Mouse (Mus musculus): ENCODE results near the gene Large2. TPM values are rescaled to one million over a fixed set of nuclear protein-coding genes. Genes with fewer than 3 reads are reported as not detected.

Large2 gene
- total RNA-seq, 1 experiment from 2014 or later: not detected

DNA sequence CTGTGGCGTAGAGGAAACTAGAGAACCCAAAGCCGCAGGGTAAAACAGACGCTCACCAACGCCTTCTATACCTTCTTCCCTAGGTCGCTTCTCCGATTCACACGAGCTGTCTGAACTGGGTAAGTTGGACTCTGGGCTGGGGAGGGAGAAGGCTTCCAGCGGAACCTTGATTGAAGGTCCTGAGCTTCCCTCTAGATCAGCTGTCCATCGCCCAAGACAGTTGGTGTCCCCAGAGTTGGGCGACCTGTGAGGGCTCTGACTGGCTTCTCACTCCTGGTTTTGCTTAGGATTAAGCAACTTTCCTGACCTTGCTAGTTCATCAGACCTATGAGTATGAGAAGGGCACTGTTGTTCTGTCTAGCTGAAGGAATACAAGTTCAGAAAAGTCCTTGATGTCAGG lies 1.1 kb upstream of the Large2 start:
- ATAC-seq (ENCODE audit: extremely low read depth, insufficient number of reproducible peaks, low FRiP score, poor library complexity, severe bottlenecking): no peak

DNA sequence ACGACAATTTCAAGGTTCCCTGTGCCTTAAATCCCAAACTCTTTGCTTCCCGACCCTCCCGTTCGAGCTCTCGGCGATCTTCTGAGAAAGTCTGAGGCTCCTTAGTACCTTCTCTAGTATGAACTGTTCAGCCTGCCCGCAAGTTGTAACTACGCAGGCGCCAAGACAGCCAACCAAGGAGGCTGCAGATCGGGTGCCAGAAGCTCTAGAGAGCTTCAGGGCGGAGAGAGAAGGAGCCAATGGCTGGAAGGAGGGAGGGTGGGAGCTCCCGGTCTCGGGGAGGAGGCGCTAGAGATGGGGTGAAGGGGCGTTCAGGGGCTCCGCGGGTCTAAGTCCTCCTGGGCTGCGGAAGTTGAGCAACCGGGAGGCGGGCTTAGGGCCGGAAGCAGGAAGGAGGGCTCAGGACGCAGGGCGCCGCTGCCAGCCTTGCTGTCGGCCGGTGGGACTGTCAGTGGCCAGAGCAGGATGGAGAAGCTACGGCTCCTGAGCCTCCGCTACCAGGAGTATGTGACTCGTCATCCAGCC lies 492 bp upstream of the Large2 start:
- ATAC-seq (ENCODE audit: extremely low read depth, insufficient number of reproducible peaks, low FRiP score, poor library complexity, severe bottlenecking): peak; percentile 94

DNA sequence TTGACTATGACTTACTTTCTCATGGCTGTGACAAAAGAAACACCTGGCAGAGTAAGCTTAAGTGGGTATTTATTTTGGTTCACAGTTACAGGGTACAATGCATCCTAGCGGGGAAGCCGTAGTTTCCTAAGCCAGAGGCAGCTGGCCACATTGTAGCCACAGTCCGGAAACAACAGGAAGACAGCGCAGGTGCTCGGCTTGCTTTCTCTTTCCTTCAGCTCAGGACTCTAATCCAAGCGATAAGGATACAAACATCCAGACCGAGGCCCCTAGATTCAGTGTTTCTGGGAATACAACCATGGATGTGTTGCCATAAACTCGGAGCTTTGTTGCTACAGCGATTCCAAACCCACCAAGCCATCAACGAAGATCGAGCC lies 1.2 kb downstream of the Large2 start:
- no peak for ATAC-seq (ENCODE audit: extremely low read depth, insufficient number of reproducible peaks, low FRiP score, poor library complexity, severe bottlenecking)

DNA sequence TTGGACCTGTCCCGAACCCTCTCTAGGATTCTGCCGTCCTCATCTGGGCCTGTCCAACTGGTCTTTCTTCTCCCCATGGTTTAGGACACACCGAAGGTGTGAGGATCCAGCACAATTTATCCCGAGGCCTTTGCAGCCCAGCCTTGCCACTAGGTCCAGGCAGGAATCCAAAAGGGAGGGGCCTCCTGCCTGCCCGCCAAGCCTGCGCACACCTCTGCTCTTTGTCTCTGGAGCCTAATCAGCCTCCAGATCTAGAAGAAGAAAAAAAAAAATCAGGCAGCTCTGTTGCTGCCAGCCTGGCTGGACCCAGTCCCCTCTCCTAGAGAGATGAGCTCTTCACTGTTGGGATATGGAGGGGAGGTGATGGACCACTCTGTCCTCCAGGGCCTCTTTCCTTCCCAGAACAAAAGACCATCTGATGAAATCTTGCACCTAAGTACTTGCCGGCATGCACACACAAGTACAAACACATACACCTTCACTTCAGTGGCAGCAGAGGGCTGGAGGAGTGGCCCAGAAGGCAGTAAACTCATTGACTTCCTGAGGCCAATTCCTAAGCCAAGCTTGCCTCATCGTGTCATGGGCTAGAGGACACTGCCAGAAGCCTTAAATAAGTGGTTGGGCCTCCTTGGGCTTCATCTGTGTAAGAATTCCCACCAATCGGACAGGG lies 1.8 kb downstream of the Large2 start:
- ATAC-seq (ENCODE audit: extremely low read depth, insufficient number of reproducible peaks, low FRiP score, poor library complexity, severe bottlenecking): no peak

DNA sequence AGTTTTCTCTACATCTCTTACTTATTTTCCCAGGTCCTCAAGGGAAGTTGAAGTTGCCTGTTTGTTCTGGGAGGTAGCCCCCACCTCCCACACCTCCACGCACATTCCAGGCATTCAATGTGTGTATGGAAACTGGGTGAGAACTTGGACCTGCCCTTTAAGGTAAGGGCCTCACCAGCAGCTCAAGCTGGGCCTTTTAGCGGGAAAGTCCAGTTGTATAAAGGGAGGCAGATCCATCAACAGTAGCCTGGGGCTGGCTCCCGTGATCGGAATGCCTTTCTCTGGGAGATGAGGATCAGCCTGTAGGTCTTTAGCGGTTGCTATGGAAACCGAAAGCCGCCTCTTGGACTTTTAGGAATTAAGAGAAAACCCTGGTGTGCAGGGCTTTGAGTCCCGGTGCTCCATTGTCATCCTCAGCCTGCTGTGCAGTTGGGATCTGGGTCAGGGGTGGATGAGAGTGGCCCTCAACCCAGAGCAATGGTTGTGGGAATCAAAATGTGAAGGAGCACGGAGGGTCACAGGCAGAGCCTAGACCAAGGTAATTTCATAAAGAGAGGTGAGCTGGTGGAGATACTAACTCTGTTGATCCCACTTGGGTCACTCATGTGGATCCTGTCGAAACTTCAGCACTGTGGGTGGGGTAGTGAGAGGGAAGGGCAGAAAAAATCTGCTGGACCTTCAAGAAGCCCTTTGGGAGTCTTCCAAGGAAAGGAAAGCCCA lies 2.5 kb downstream of the Large2 start:
- ATAC-seq (ENCODE audit: extremely low read depth, insufficient number of reproducible peaks, low FRiP score, poor library complexity, severe bottlenecking): no peak

DNA sequence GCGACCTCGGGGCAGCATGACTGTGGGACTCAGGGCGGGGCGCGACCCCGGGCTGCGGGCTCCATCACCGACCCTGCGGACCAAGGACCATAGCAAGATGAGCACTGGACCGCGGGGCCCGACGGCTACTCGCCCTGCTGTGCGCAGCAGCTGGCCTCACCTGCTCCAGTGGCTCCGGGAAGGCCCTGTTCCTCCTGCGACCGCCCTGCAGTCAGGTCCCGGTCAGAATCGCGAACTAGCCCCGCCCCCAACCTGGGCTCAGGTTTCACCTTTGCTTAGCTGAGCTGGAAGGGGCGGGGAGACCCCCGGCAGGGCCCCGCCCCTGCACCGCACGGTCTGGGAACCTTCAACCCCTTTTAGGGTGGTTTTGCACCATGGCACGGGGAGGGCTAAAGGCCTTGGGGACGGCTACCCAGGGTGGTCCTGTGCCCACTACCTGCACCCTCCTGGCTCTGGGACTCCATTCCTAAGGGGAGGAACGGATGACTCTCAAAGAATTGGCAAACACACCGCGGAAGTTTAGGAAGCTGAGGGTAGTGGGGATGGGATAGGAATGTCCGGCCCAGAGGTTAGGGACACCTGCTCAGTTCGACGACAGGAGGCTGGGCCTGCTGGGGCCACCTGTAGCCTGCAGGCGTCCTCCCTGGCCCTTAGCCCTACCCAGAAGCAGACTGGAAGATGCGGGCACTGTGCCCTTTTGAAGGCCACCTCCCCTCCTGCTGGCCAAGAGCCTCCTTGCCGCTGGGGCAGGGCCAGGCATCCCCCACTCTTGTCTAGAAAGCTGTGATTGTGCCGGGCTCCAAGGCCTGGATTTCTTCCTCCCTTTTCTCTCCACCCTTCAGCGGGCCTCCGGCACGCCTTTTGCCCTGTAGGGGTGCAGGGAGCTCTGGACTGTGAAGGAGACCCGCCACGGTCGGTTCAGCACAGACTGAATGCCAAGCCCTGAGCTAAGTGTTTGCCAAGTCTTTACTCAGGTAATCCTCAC lies 3.6 kb downstream of the Large2 start:
- no peak for ATAC-seq (ENCODE audit: extremely low read depth, insufficient number of reproducible peaks, low FRiP score, poor library complexity, severe bottlenecking)

DNA sequence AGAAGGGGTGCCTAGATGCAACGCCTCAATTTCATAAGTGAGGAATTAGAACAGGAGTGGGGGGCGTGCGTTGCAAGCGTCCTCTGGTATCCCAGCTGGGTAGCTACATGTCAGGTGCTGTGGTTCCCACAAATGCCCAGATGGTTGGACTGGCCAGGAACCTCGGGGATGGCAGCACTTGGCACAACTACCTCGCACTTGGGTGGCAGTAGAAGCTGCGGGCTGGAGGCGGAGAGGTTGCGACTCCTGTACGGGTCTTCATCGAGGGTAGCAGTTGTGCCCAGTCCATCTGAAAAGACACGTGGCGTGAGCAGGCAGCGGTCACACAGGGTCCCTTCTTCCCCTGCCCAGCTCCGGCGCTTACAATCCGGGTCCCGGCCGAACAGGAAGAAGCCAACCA lies 4.3 kb downstream of the Large2 start:
- ATAC-seq (ENCODE audit: extremely low read depth, insufficient number of reproducible peaks, low FRiP score, poor library complexity, severe bottlenecking): no peak

DNA sequence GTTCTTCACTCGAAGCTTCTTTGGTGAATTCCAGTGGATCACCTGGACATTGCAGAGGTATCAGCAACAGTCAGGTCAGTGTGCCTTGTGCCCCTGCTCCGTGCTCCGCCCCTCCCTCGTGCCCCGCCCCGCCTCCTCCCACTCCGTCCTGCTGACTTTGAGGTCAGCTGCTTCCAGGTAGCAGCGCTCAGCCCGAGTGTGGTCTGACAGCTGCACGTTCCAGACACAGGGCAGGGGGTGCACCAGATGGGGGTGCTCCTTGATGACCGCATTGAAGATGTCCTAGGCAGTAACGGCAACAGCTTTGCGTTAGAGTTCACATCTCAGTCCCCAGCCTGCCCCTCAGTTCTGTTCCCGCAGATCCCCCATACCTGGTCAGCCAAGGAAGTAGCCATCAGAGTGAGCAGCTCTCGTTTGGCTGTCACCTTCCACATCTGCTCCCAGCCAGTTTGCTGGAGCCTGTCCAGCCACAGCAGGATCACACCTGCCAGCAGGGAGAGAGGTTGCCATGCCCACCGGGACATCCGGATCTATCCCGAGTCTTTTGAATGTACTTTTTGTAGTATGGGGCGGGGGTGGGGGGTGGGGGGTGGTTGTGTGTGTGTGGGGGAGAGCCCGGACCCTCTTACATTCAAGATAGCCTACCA lies 7.2 kb downstream of the Large2 start:
- no peak for ATAC-seq (ENCODE audit: extremely low read depth, insufficient number of reproducible peaks, low FRiP score, poor library complexity, severe bottlenecking)

DNA sequence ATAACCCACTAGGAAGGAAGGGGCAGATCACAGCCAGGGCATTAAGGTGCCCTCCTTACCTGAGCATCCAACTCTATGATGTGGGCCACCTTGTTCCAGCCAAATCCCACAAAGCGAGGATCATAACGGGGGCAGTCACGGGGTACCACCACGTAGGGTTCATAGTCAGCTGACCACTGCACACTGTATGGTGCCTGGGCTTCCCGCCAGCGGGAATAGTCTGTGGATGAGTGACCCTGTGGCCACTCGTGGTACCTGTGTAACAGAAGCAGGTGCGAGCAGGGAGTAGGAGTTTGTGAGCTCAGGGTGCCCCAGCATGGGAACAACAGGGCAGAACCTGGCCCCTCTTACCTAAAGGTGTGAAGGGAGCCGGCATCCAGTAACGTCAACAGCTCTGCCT lies 9.1 kb downstream of the Large2 start:
- no peak for ATAC-seq (ENCODE audit: extremely low read depth, insufficient number of reproducible peaks, low FRiP score, poor library complexity, severe bottlenecking)

DNA sequence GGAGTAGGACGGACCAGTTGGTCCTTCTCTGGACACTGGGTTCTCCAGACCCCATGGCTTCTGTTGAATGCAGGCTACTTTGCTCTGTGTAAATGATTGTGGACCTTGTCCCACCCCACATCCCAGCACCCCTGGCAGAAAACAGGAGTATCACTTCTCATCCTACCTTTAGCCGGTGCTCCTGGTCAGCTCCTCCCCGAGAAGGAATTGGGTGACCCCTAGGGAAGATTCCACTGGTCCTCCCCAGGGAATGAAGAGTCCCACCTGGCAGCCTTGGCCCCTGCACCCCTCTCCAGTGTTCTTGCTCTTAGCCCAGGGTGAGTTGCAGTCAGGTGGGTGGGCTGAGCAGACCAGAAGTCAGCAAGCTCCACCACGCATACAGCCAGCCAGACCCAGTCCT lies 10.6 kb downstream of the Large2 start:
- no peak for ATAC-seq (ENCODE audit: extremely low read depth, insufficient number of reproducible peaks, low FRiP score, poor library complexity, severe bottlenecking)

DNA sequence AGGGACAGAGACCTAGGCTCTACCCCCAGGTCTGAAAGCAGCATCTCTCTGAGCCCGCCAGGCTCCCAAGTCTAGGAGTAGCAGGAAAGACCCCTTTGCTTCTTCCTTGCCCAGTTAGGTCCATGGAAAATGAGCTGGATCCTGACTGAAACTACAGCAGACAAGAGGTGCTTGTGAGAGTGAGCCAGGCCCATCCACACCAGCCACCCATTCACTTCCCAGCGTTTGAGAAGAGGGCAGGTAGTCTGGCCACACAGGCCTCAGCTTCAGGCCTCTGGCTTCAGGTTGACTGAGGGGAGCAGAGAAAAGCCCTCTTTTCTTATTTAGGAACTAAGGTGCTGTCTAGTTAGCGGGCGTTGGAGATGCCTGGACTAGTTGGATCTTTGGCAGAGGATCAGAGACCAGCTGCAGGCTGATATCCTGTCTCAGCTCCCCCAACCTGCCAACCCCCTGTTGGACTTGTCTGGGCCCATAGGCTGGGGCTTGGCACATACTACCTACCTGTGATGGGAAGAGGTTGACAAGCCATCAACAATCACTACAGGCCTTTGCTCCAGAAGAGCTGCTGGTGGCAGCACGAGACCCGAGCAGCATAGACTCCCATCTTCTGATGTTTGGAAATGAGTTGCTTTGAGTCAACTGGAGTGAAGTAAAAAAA lies 12.0 kb downstream of the Large2 start:
- ATAC-seq (ENCODE audit: extremely low read depth, insufficient number of reproducible peaks, low FRiP score, poor library complexity, severe bottlenecking): no peak

DNA sequence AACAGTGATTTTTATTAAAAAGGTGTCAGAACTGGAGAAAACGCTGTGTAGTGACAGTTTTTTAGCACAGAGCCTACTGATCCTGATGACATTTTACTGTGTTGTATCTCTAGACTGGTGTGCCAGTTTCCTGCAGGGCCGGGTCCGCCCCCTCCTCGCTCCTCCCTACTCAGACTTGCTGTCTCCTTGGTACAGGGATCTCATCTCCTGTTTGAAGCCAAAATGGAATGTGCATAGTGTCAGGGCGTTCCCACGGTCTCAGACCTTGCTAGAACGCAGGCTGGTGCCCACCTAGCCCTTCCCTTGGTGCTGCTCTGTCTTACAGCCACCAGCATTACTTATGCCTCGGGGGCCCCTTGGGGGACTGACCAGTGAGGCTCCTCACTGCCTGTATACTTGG lies 12.9 kb downstream of the Large2 start:
- no peak for ATAC-seq (ENCODE audit: extremely low read depth, insufficient number of reproducible peaks, low FRiP score, poor library complexity, severe bottlenecking)

DNA sequence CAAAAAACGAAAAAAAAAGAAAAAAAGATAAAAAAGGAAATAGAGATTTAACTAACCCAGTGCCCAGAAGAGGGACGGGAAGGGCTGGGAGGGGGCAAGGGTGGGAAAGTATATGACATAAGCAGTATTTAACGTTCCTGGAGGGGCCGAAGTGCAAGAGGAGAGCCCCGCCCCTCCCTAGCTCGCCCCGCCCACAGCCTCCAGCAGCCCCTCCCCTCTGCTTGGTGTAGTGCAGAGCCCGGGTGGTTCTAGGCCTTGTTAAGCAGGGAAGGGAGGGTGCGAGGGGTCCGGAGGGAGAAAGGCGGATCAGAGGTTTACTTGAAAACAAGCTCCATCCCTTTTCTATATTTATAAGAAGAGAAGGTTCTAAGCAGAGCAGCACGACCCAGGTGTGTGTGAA lies 13.8 kb downstream of the Large2 start:
- no peak for ATAC-seq (ENCODE audit: extremely low read depth, insufficient number of reproducible peaks, low FRiP score, poor library complexity, severe bottlenecking)

DNA sequence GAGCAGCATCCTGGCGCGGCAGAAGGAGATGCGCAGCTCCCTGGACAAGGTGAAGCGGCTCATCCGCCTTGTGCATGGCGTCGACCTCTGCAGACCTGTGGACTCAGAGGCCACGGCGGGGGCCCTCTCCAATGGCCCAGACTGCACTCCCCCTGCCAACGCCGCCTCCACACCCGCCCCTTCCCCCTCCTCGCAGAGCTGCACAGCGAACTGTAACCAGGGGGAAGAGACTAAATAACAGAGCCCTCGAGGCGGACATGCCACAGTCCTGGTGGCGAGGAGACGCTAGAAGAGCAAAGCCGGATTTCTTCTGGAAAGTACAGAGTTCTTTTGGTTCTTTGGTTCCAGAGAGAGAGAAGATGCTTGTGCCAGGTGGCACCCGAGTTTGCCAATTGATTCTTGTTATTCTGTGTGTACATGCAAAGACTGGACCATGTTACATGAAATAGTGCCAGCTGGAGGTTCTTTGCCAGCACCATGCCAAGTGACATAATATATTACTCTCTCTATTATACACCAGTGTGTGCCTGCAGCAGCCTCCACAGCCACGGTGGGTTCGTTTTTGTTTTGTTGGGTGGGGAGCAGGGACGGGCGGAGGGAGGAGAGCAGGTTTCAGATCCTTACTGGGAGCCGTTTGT lies 14.4 kb downstream of the Large2 start:
- ATAC-seq (ENCODE audit: extremely low read depth, insufficient number of reproducible peaks, low FRiP score, poor library complexity, severe bottlenecking): no peak

DNA sequence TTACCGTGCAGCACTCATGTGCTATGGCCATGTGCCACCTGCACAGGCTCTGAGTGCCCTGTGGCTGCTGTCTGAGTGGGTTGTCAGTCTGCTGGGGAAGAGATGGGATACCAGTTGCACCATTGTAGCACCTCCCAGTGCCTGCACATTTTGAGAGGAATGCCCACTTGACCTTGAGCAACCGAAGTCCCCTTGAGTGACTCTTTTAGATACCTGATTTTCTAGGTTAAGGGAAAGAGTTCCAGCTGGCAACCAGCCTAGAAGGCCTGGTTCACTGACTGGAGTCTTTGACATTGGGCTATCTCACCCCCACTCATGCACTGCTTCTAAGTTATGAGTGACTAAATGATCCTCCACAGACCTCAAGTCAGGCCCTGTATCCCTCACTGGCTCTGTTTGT lies 15.4 kb downstream of the Large2 start:
- ATAC-seq (ENCODE audit: extremely low read depth, insufficient number of reproducible peaks, low FRiP score, poor library complexity, severe bottlenecking): no peak

DNA sequence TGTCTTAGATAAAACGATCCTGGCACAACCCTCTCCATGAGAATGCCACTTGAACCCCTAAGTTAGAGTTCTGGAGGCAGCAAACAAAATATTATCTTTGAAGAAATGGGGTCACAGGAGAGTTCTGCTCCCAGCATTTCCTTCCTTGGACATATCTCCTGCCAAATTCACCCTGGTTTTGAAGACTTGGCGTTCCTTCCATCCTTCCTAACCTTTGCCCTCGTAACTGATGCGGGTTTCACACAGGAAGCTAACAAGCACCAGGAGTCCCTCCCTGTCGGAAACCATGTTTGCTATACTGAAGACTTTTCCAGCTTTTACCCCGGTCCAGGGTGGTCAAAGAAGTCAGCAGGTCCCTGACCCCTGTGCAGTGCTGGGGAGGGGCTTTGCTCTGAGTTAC lies 20.4 kb downstream of the Large2 start:
- ATAC-seq (ENCODE audit: extremely low read depth, insufficient number of reproducible peaks, low FRiP score, poor library complexity, severe bottlenecking): no peak

DNA sequence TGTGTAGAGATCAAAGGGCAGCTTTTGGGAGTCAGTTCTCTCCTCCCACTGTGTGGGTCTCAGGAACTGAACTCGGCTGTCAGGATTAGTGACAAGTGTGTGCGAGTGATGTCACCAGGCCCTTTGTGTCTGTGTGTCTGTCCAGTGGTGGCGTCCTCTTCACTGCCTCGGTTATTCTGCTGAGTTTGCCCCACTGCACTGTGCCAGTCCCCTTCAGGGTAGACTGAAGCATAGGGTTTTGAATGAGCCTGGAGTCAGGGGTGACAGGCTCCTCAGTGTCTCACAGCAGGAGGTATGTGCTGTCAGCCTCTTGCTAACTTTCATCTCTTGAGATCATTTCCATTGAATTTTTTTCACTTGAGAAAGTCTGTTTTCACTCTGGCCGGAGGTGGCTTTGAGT lies 21.3 kb downstream of the Large2 start:
- no peak for ATAC-seq (ENCODE audit: extremely low read depth, insufficient number of reproducible peaks, low FRiP score, poor library complexity, severe bottlenecking)

DNA sequence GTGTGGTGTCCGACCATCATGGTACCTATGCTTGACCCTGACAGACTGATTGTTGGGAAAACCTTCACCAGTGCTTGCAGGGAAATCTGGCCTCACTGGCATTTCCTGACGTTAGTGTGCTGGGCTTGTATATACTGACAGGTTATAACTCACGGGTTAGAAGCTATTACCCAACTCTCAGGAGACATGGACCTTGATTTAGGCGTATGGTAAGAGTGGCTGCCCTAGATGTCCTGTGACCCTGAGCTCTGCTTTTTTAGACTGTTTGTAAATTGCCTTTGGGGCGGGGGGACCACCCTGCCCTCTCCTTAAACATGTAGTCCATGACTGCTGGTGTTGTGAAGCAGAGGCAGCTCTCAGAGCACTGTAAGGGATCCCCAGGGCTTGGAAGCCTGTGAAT lies 24.0 kb downstream of the Large2 start:
- no peak for ATAC-seq (ENCODE audit: extremely low read depth, insufficient number of reproducible peaks, low FRiP score, poor library complexity, severe bottlenecking)
